Mouse (Mus musculus) MEL (cell line): Measurements from ENCODE around the gene Thoc6.

ENCODE experiments used
- CTCF ChIP-seq, 3 experiments: IDR thresholded peaks in 2 of 3; conservative IDR thresholded peaks in 1 of 3; 2 replicates each; pipeline ENCODE4 v1.5.1; 2011 to 2012; ENCODE audit warnings: low read length in 3 of 3, low read depth in 2 of 3, mild to moderate bottlenecking in 2 of 3, improper control_type of control experiment in 1 of 3, inconsistent platforms in 1 of 3, mixed read lengths in 1 of 3, moderate library complexity in 1 of 3; ENCODE audit not compliant: control insufficient read depth in 1 of 3, insufficient read depth in 1 of 3, poor library complexity in 1 of 3, severe bottlenecking in 1 of 3
- POLR2A ChIP-seq, 2 experiments: IDR thresholded peaks; 2 replicates each; pipeline ENCODE4 v1.6.1; 2011 to 2012; ENCODE audit warnings: low read length in 2 of 2, mild to moderate bottlenecking in 2 of 2, control low read depth in 1 of 2, improper control_type of control experiment in 1 of 2, low read depth in 1 of 2, moderate library complexity in 1 of 2; ENCODE audit not compliant: control insufficient read depth in 1 of 2, insufficient read depth in 1 of 2, poor library complexity in 1 of 2

DNA sequence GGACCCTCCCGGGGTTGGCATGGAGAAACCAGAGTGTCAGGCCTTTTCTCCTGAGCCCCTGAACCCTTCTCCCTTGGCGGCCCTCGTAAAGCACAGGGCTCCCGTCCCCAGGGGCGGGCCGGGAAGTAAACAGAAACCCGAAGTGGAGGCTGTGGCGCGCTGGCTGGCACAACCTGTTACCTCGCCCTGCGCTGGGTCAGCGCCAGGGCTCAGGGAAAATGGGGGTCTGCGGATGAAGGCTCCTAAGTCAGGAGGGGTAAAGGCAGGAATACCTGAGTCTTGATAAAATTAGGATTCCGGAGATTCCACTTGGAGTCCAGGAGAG is 12.8 kb downstream of the Thoc6 start:
- TF ChIP-seq POLR2A (IDR thresholded peaks at IDR 0.05; ENCODE audit: control insufficient read depth in 1 of 2, insufficient read depth in 1 of 2, low read depth in 1 of 2, low read length in 2 of 2, poor library complexity in 1 of 2): no peak
- no peak for TF ChIP-seq CTCF (IDR thresholded peaks at IDR 0.05 in 2 of 3, conservative IDR thresholded peaks at IDR 0.05 in 1 of 3; ENCODE audit: control insufficient read depth in 1 of 3, insufficient read depth in 1 of 3, low read depth in 2 of 3, low read length in 3 of 3, poor library complexity in 1 of 3, severe bottlenecking in 1 of 3)
